Comparison of ENCODE assay signal across 8 mouse cellular contexts in the genomic region with DNA sequence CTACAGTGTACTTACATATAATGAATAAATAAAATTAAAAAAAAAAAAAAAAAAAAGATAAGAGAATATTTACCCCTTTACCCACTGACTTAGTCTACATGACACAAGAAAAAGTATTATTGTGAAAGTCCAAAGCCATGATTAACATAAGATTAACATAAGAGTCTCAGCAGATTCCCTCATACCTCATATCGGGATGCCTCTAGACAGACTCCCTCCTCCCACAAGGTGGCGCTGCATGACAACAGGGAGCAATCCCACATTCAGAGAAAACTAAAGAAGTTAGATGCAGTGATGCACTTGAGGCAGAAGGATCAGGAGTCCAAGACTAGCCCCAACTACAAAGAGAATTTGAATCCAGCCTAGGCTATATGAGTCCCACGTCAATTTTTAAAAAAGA. TPM values are rescaled to one million over a fixed set of nuclear protein-coding genes. Genes with fewer than 3 reads are reported as not detected.
DNase-seq lines count a peak whose midpoint lies in the region; ATAC-seq and TF ChIP-seq lines count a peak whose summit lies in the region.

No protein-coding gene starts in this region.

- no peak overlapping the region for H3K4me2 ChIP-seq in midbrain, embryonic 12.5 days (replicated peaks)

- TF ChIP-seq CTCF in spleen, adult 2 months (IDR thresholded peaks at IDR 0.05; ENCODE audit: extremely low read depth, insufficient read depth, insufficient read length, insufficient replicate concordance), result peak; percentile 93; the same call in 1 of the 2 replicates

- H3K9ac ChIP-seq in midbrain, embryonic 12.5 days (replicated peaks), result no peak overlapping the region

- H3K4me3 ChIP-seq in midbrain, embryonic 12.5 days, result no peak overlapping the region
- no peak overlapping the region for H3K4me3 ChIP-seq in spleen, adult 2 months (ENCODE audit: extremely low read depth, insufficient read depth, insufficient read length)

- no peaks in the 10 kb centered on the region for H3K4me1 ChIP-seq in midbrain, embryonic 12.5 days
- H3K4me1 ChIP-seq in spleen, adult 2 months (ENCODE audit: control insufficient read depth, insufficient read depth, insufficient read length), result no peaks in the 10 kb centered on the region

- ATAC-seq in inflammation-experienced regulatory T-cells, adult 6 months, result peak; percentile 76
- ATAC-seq in midbrain, embryonic 12.5 days (ENCODE audit: low FRiP score, low read depth), result peak; percentile 47; the same call in 1 of the 2 replicates

- no peaks in the 10 kb centered on the region for H3K27me3 ChIP-seq in midbrain, embryonic 12.5 days
- H3K27me3 ChIP-seq in spleen, adult 2 months (ENCODE audit: control insufficient read depth, insufficient read depth, low read length), result no peaks in the 10 kb centered on the region

- no peak overlapping the region for H3K27ac ChIP-seq in midbrain, embryonic 12.5 days (replicated peaks)
- H3K27ac ChIP-seq in spleen, adult 2 months (ENCODE audit: insufficient read depth, low read length), result no peak overlapping the region

- no peak for TF ChIP-seq POLR2A in spleen, adult 2 months (IDR thresholded peaks at IDR 0.05; ENCODE audit: low read depth, low read length)

- 12% methylated on average over 3 of the region's 3 CpGs for WGBS in midbrain, embryonic 12.5 days
- WGBS in spleen, adult 2 months, result 22% methylated on average over 3 of the region's 3 CpGs

- no peaks in the 10 kb centered on the region for H3K36me3 ChIP-seq in midbrain, embryonic 12.5 days
- no peaks in the 10 kb centered on the region for H3K36me3 ChIP-seq in spleen, adult 2 months (ENCODE audit: control insufficient read depth, insufficient read depth, low read length)

- DNase-seq in left cerebral cortex, adult 18-20 months (ENCODE audit: low spot score in 2 of 2), result peak; percentile 84 to 85
- DNase-seq in left cerebral cortex, adult 11 months (ENCODE audit: low spot score), result no peak
- peak; percentile 85 for DNase-seq in cerebellum, postnatal 36 days
- DNase-seq in gastrocnemius, adult 8-10 months (ENCODE audit: low spot score in 2 of 2), result peak; percentile 44 to 52
- DNase-seq in left cerebral cortex, postnatal 36 days (ENCODE audit: low spot score in 2 of 2), result peak; percentile 56 to 70
- peak; percentile 46 to 84 for DNase-seq in spleen, adult 2 months (ENCODE audit: low read depth in 1 of 2, low spot score in 2 of 2)

- H3K9me3 ChIP-seq in midbrain, embryonic 12.5 days, result no peaks in the 10 kb centered on the region

- intact Hi-C loops in left cerebral cortex, postnatal 36 days (cut with DNase I), result loop anchor here (5.0 kb wide), 3 partner anchors 79 to 219 kb away; no protein-coding TSS in a partner anchor

RNA-seq across cellular contexts. Expression of a gene that starts 29.7 kb away (rescaled TPM):
- total RNA-seq in left cerebral cortex, adult 18-20 months (2021), result 10 to 100 TPM; 58.8 to 67.3 TPM
- total RNA-seq in gastrocnemius, adult 8-10 months (2022), result 1 to 10 TPM; 4.1 to 8.0 (median 6.0) TPM
- polyA plus RNA-seq in inflammation-experienced regulatory T-cells, adult 6 months (2017; shearing (Covaris generic)), result 10 to 100 TPM in 1 of 3 experiments, 1 to 10 TPM in 2; 4.1 to 12.6 (median 8.6) TPM
- total RNA-seq in left cerebral cortex, postnatal 36 days (2021), result 10 to 100 TPM; 60.8 to 65.6 TPM
- polyA plus RNA-seq in midbrain, embryonic 12.5 days (2016; fragmentation: Nextera tagmentation; extraction: Ambion mirVana), result 11.6 and 12.8 TPM in 2 replicates
- polyA plus RNA-seq in spleen, adult 2 months (2012; rRNA removed), result 13.7 and 13.8 TPM in 2 replicates

Comparison
In these comparisons a context has a peak if more than half of its experiments do, and no peak if none do; other contexts are left out.
1. RNA of a gene that starts 29.7 kb away (total RNA-seq): 58.8 to 67.3 TPM in left cerebral cortex, adult 18-20 months and 60.8 to 65.6 TPM in left cerebral cortex, postnatal 36 days; 4.1 to 8.0 TPM in gastrocnemius, adult 8-10 months; every median in the first group is over 4 times any median in the second.